Mouse (Mus musculus) embryonic stem cell, embryonic (primary cell): ENCODE results near the gene Smc6.

ENCODE experiments used
- CTCF ChIA-PET, 4 experiments: fragments of 300-600 bp in 2 of 4; fragments of 350-600 bp in 2 of 4; sonication (Branson Sonifier 250); formaldehyde crosslinking; loops; one replicate each; lab custom pipeline; 2022; ENCODE audit warnings: inconsistent platforms in 2 of 4; lab: Charles Lee
- POLR2A ChIA-PET, 4 experiments: fragments of 300-600 bp in 2 of 4; fragments of 350-600 bp in 2 of 4; sonication (Branson Sonifier 250); formaldehyde crosslinking; loops; one replicate each; lab custom pipeline; 2022; ENCODE audit warnings: antibody characterized with exemption in 4 of 4, inconsistent platforms in 1 of 4; lab: Charles Lee

The Smc6 gene

GRCm38 (mm10) chr12:11267030-11267429, 1.3 kb downstream of the Smc6 start:
- ChIA-PET POLR2A (interaction anchor here (0.6 to 4.3 kb wide), 29 partner anchors 8 to 116 kb away, joined by 3 to 19 read pairs (median 4); partner anchors contain the start of genes Msgn1 (in 2 of the 4) and Kcns3 (in 1 of the 4)), CTCF (interaction anchor here (0.6 to 2.7 kb wide), 9 partner anchors 59 to 1315 kb away, joined by 3 to 16 read pairs (median 5); no protein-coding TSS in a partner anchor)

DNA sequence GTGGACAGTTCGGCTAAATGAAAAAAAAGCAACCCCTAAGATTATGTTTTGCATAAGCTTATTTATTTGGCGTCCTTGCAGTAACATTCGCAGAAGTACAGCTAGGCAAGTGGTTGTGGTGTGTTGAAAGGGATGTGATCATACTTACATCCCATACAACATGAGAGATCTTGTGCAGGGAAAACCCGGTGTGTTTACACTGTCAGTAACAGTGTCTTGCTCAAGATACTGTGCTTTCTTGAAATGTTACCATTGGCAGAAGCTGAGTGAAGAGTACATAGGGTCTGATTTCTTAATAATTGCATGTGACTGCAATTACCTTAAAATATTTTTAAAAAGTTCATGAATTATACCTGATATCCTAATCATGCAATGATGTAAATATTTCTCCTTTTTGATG, 6.9 kb downstream of the Smc6 start:
- ChIA-PET POLR2A (interaction anchor here in 1 of 4 experiments (0.8 kb wide), 1 partner anchor 20 kb away, joined by 3 read pairs; no protein-coding TSS in a partner anchor), CTCF (no interaction called here)

GRCm38 (mm10) chr12:11273185-11273584, 7.5 kb downstream of the Smc6 start:
- ChIA-PET CTCF (no interaction called here), POLR2A (no interaction called here)

- CTCF ChIA-PET, result interaction anchor here in 1 of 4 experiments (2.2 kb wide), 1 partner anchor 80 kb away, joined by 9 read pairs; no protein-coding TSS in a partner anchor
- POLR2A ChIA-PET, result interaction anchor here in 2 of 4 experiments (2.2 to 4.1 kb wide), 3 partner anchors 10 to 26 kb away, joined by 6 to 19 read pairs (median 16); partner anchors contain the start of genes Gen1 (in 2 of the 2) and Smc6 (in 2 of the 2)
These were observed 10.9 kb downstream of the Smc6 start for GRCm38 (mm10) chr12:11276632-11277031.

DNA sequence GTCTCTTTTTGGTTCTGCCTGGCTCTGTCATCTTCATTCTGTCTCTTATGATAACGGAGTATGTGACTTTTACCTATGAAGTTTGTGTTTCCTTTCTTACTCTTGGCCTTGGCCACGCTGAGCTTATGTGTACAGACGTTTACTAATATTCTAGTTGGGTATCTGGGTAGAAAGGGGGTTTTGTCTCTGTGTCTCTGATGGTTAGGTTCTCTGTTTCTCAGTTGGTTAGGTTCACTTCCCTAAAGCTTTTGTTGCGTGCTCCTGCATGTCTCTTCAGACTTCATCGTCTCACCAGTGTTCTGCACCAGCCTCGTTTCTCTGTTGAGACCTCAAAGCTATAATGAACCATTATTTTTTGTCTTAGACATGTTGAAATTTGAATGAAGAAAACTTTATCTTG, 11.5 kb downstream of the Smc6 start:
- POLR2A ChIA-PET, result interaction anchor here in 2 of 4 experiments (2.2 to 4.1 kb wide), 3 partner anchors 11 to 26 kb away, joined by 6 to 19 read pairs (median 16); partner anchors contain the start of genes Gen1 (in 2 of the 2) and Smc6 (in 2 of the 2)
- CTCF ChIA-PET, result interaction anchor here in 2 of 4 experiments (0.5 to 2.2 kb wide), 2 partner anchors 31 to 81 kb away, joined by 3 to 9 read pairs; no protein-coding TSS in a partner anchor

GRCm38 (mm10) chr12:11279886-11280285, 14.2 kb downstream of the Smc6 start:
- ChIA-PET CTCF (no interaction called here), POLR2A (interaction anchor here in 1 of 4 experiments (4.1 kb wide), 1 partner anchor 13 kb away, joined by 19 read pairs; the partner anchor contains the start of genes Gen1 and Smc6)

DNA sequence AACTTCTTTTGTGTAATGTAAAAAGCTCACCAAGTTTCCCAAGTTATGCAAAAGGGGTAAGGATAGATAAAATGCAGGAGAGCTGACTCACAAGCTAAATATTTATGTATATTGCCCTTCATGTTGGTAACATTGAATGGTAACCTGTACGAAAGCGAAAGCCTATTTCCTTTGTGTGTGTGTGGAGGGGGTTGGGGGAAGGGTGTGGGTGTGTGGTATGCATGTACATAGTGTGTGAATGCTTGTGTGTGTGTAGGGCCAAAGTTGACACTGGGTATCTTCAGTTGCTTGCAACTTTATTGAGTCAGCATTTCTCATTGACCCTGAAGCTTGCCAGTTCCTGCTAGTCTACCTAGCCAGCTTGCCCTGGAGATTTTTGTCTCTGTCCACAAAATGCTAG, 15.9 kb downstream of the Smc6 start:
- ChIA-PET POLR2A (interaction anchor here in 3 of 4 experiments (0.5 to 1.5 kb wide), 4 partner anchors 15 to 150 kb away, joined by 3 to 13 read pairs (median 4); partner anchors contain the start of genes Gen1 (in 2 of the 3) and Smc6 (in 2 of the 3)), CTCF (interaction anchor here in 1 of 4 experiments (1.4 kb wide), 1 partner anchor 85 kb away, joined by 3 read pairs; no protein-coding TSS in a partner anchor)

GRCm38 (mm10) chr12:11286382-11286781, 20.7 kb downstream of the Smc6 start:
- POLR2A ChIA-PET, result no interaction called here
- CTCF ChIA-PET, result interaction anchor here in 3 of 4 experiments (0.6 to 1.4 kb wide), 7 partner anchors 26 to 91 kb away, joined by 3 to 9 read pairs (median 3); no protein-coding TSS in a partner anchor

DNA sequence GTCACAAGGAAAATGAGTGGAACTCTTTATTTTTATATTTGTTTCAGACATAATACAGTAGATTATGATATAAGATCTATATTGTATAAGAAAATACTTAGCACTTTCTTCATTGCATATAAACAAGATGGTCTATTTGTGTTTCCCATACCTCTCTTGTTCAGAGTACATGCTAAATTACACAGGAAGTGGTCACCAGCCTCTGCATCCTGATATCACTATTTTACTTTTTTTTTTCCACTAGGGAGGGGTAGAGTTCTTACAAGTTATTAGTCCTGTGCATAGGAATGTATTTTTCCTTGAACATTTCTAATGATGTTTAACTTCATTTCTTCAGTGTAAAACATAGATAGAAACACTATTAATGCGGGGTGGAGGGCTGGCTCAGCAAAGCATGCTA, 35.2 kb downstream of the Smc6 start:
- ChIA-PET CTCF (no interaction called here), POLR2A (interaction anchor here in 2 of 4 experiments (1.4 to 4.4 kb wide), 4 partner anchors 12 to 35 kb away, joined by 3 to 19 read pairs (median 4); partner anchors contain the start of genes Gen1 (in 2 of the 2) and Smc6 (in 2 of the 2))

GRCm38 (mm10) chr12:11306753-11307645, 41.3 kb downstream of the Smc6 start:
- CTCF ChIA-PET, result interaction anchor here in 1 of 4 experiments (1.0 to 1.2 kb wide), 2 partner anchors 111 kb away, joined by 3 to 4 read pairs; no protein-coding TSS in a partner anchor
- POLR2A ChIA-PET, result interaction anchor here in 3 of 4 experiments (0.6 to 1.4 kb wide), 4 partner anchors 10 to 1038 kb away, joined by 3 to 4 read pairs (median 4); no protein-coding TSS in a partner anchor

GRCm38 (mm10) chr12:11311106-11311505, 45.4 kb downstream of the Smc6 start:
- CTCF ChIA-PET, result interaction anchor here in 1 of 4 experiments (1.8 kb wide), 1 partner anchor 115 kb away, joined by 7 read pairs; no protein-coding TSS in a partner anchor
- POLR2A ChIA-PET, result interaction anchor here in 1 of 4 experiments (1.7 kb wide), 1 partner anchor 47 kb away, joined by 5 read pairs; no protein-coding TSS in a partner anchor

DNA sequence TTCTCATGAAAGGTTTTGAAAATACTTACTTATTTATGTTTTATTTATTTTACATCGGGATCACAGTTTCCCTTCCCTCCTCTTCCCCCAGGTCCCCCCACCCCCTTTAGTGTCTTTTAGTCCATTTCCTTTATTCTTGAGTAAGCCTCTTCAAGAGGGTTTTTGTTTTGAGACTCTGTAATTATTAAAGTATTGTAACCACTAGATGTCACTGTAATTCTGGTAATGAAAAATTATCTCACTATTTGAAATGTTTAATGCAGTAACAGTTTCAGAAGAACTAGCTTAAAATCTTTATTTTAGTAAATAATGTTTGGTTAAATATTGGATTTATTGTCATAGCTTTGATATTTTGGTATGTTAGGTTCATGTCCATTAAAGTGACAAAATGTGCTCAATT, 48.2 kb downstream of the Smc6 start:
- POLR2A ChIA-PET, result no interaction called here
- CTCF ChIA-PET, result no interaction called here

- ChIA-PET POLR2A (interaction anchor here in 1 of 4 experiments (0.6 kb wide), 1 partner anchor 14 kb away, joined by 3 read pairs; no protein-coding TSS in a partner anchor), CTCF (interaction anchor here in 1 of 4 experiments (1.0 kb wide), 1 partner anchor 19 kb away, joined by 3 read pairs; no protein-coding TSS in a partner anchor)
These were observed 52.0 kb downstream of the Smc6 start for GRCm38 (mm10) chr12:11317671-11318070.

DNA sequence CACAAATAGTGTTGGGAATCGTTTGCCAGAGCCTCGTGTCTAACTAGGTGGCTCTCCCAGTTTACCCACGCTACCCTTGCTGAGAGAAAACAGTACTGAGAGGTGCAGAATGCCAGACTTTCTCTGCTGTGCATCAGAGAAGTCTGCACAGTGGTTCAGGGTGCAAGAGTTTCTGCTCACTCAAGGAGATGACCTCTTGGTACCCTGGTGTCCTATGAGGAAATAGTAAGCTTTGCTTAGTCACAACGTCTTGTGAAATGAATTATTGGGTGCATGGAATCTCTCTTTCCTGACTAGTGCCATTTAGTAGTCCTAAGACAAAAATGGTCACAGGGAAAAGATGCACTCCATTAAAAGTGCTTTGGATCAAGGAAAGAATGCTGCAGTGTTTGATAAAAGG, 58.8 kb downstream of the Smc6 start:
- POLR2A ChIA-PET, result no interaction called here
- CTCF ChIA-PET, result no interaction called here

GRCm38 (mm10) chr12:11326483-11326882, 60.8 kb downstream of the Smc6 start:
- POLR2A ChIA-PET, result no interaction called here
- CTCF ChIA-PET, result interaction anchor here in 2 of 4 experiments (0.7 to 0.9 kb wide), 2 partner anchors 10 to 111 kb away, joined by 3 to 8 read pairs; no protein-coding TSS in a partner anchor

DNA sequence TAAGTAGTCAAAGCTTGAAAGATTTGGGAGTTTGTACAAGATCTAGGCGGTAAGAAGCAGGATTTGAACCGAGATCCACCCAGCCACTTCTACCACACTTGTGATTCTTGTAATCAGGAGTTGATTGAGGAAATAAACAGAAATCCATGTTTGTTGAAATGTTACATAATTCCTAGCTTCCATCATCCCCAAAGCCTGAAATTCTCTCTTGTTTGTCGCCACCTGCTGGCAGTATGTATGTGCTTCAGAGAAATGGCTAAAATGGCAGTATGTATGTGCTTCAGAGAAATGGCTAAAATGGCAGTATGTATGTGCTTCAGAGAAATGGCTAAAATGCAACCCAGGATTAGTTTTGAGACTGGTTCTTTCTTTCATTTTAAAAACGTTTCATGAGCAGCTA, 71.2 kb downstream of the Smc6 start:
- CTCF ChIA-PET, result interaction anchor here (0.6 to 4.1 kb wide), 20 partner anchors 10 to 1748 kb away, joined by 3 to 62 read pairs (median 3); partner anchors contain the start of gene Vsnl1 (in 1 of the 4)
- POLR2A ChIA-PET, result interaction anchor here in 1 of 4 experiments (1.7 kb wide), 1 partner anchor 140 kb away, joined by 6 read pairs; no protein-coding TSS in a partner anchor

- ChIA-PET POLR2A (no interaction called here), CTCF (interaction anchor here in 2 of 4 experiments (2.1 to 3.0 kb wide), 3 partner anchors 13 to 142 kb away, joined by 8 to 23 read pairs (median 11); no protein-coding TSS in a partner anchor)
These were observed 72.6 kb downstream of the Smc6 start for GRCm38 (mm10) chr12:11338251-11338650.

- ChIA-PET POLR2A (no interaction called here), CTCF (interaction anchor here in 2 of 4 experiments (0.6 to 0.7 kb wide), 2 partner anchors 9 to 936 kb away, joined by 3 read pairs; no protein-coding TSS in a partner anchor)
These were observed 76.4 kb downstream of the Smc6 start for GRCm38 (mm10) chr12:11342020-11342600.
